Mouse (Mus musculus): ENCODE measurements around the gene Lef1.

Gene Lef1

GRCm38 (mm10) chr3:131247851-131248250 is 137.6 kb downstream of the Lef1 start:
- DNase-seq (ENCODE audit: low read depth, low spot score), result no peak

GRCm38 (mm10) chr3:131248444-131248843 is 138.2 kb downstream of the Lef1 start:
- no peak for DNase-seq (ENCODE audit: low read depth, low spot score)

- DNase-seq (ENCODE audit: low read depth, low spot score), result no peak
These were observed 140.0 kb downstream of the Lef1 start for GRCm38 (mm10) chr3:131250283-131250682.

GRCm38 (mm10) chr3:131250978-131251377 is 140.7 kb downstream of the Lef1 start:
- no peak for DNase-seq (ENCODE audit: low read depth, low spot score)

GRCm38 (mm10) chr3:131251601-131252000 is 141.3 kb downstream of the Lef1 start:
- DNase-seq (ENCODE audit: low read depth, low spot score), result no peak

- DNase-seq (ENCODE audit: low read depth, low spot score), result no peak
These were observed 144.7 kb downstream of the Lef1 start for GRCm38 (mm10) chr3:131254991-131255390.

- DNase-seq (ENCODE audit: low read depth, low spot score), result no peak
These were observed 145.2 kb downstream of the Lef1 start for GRCm38 (mm10) chr3:131255399-131255981.

GRCm38 (mm10) chr3:131258921-131259320 is 148.7 kb downstream of the Lef1 start:
- DNase-seq (ENCODE audit: low read depth, low spot score), result no peak

GRCm38 (mm10) chr3:131259392-131259965 is 149.2 kb downstream of the Lef1 start:
- no peak for DNase-seq (ENCODE audit: low read depth, low spot score)

GRCm38 (mm10) chr3:131260418-131260817 is 150.1 kb downstream of the Lef1 start:
- DNase-seq (ENCODE audit: low read depth, low spot score), result no peak

GRCm38 (mm10) chr3:131263766-131264486 is 153.7 kb downstream of the Lef1 start:
- DNase-seq (ENCODE audit: low read depth, low spot score), result no peak

GRCm38 (mm10) chr3:131265516-131265915 is 155.2 kb downstream of the Lef1 start:
- no peak for DNase-seq (ENCODE audit: low read depth, low spot score)

- DNase-seq (ENCODE audit: low read depth, low spot score), result no peak
These were observed 156.2 kb downstream of the Lef1 start for GRCm38 (mm10) chr3:131266366-131267050.

GRCm38 (mm10) chr3:131270381-131270780 is 160.1 kb downstream of the Lef1 start:
- no peak for DNase-seq (ENCODE audit: low read depth, low spot score)

GRCm38 (mm10) chr3:131271157-131271556 is 160.9 kb downstream of the Lef1 start:
- DNase-seq (ENCODE audit: low read depth, low spot score), result peak; percentile 48

- peak; percentile 84 for DNase-seq (ENCODE audit: low read depth, low spot score)
These were observed 161.5 kb downstream of the Lef1 start, which contains the start of gene Hadh for GRCm38 (mm10) chr3:131271559-131272373. Gene Hadh (minus strand): TSS chr3:131272101.

GRCm38 (mm10) chr3:131272374-131273100 is 162.3 kb downstream of the Lef1 start:
- peak; percentile 36 for DNase-seq (ENCODE audit: low read depth, low spot score)
